Mouse (Mus musculus): Measurements from ENCODE around the gene Cul9. TPM values are rescaled to one million over a fixed set of nuclear protein-coding genes. Genes with fewer than 3 reads are reported as not detected.

Gene Cul9
- polyA plus RNA-seq, 1 experiment from 2014 or later = 11.4 TPM

DNA sequence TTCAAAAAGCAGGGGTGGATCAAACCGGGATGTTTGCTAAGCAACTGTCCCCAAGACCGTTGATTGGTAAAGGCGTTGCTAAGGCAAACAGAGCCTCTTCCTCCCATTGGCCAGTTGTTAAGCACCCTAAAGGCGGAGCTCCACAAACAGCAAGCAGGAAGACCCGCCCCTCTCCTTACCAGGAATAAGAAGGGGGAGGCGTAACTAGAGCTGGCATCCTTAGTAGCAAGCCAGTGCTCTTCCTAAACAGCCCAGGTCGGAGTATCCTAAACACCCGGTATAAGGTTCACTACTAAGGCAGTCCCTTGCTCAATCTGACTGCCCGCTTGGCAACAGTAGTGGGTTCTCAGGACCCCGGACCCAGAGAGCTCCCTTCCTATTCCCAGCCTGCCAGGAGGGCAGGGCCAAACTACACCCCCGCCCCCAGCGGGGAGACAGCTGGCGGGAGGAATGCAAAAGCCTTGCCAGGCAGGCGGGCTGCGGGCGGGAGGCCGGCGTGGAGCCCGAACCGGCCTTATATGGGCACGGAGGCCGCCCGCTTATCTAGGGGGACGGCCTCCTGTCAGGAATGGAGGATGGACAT, 6.7 kb upstream of the Cul9 start:
- H3K4me3 ChIP-seq = peak overlapping the region; percentile 95
- ATAC-seq (ENCODE audit: insufficient number of reproducible peaks, insufficient read depth, low FRiP score, low TSS enrichment, low read depth) = peak; percentile 77
- H3K9me3 ChIP-seq = no peaks in the 10 kb centered on the region
- peak overlapping the region; percentile 100 for H3K9ac ChIP-seq
- peaks cover 47% of the 10 kb centered on the region for H3K4me1 ChIP-seq
- H3K27me3 ChIP-seq = no peaks in the 10 kb centered on the region
- H3K36me3 ChIP-seq = peaks cover 41% of the 10 kb centered on the region
- peak overlapping the region; percentile 94 for H3K4me2 ChIP-seq
- H3K27ac ChIP-seq = peak overlapping the region; percentile 86
- WGBS = 2% methylated on average over 24 of the region's 24 CpGs

DNA sequence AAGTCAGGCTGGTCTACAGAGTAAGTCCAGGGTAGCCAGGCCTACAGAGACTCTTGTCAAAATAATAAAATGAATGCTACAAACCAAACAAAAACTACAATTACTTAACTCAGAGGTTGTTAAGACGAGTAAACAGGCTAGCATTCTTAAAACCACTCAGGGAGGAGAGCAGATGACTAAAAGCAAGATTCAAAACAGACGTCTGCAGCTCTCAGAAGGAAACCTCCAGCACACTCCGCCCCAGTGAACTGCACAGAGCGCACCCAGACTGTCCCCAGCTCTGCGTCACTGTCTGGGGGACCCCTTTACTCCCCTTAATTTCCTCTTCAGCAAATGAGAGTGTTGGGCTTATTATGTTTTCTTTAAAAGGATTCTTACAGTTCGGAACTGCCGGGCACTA, 6.0 kb upstream of the Cul9 start:
- 66% methylated on average over 7 of the region's 7 CpGs for WGBS
- Histone ChIP-seq H3K9me3 (no peaks in the 10 kb centered on the region), H3K4me3 (0 out of 2 replicates have a peak overlapping the region, but pooled peaks have one; percentile 95), H3K36me3 (peaks cover 41% of the 10 kb centered on the region), H3K4me1 (peaks cover 47% of the 10 kb centered on the region), H3K9ac (0 out of 2 replicates have a peak overlapping the region, but pooled peaks have one; percentile 100), H3K27me3 (0 out of 2 replicates have a peak, but pooled peaks cover 4% of the 10 kb centered on the region), H3K4me2 (peak overlapping the region; percentile 94), H3K27ac (peak overlapping the region; percentile 86; the same call in 1 of the 2 replicates)
- ATAC-seq (ENCODE audit: insufficient number of reproducible peaks, insufficient read depth, low FRiP score, low TSS enrichment, low read depth) = no peak

DNA sequence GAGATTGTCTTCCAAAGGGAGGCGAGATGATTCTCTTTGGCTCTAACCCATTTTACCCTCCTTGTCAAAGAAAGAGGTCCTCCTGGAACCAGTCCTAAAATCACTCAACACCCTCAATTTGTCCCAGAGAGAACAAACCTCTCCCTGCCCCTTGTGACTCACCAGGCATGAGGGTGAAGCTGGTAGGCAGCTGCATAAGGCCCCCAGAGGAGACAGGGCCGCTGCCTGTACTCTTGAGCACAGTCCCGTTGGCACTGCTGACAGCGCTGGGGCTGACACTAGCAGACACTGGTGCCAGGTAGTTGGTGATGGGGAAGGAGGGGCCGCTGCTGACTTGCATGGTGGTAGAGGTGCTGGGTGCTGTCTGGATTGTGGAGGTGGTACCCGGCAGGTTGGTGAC, 5.2 kb upstream of the Cul9 start:
- peaks cover 41% of the 10 kb centered on the region for H3K36me3 ChIP-seq
- ATAC-seq (ENCODE audit: insufficient number of reproducible peaks, insufficient read depth, low FRiP score, low TSS enrichment, low read depth) = no peak
- peaks cover 48% of the 10 kb centered on the region for H3K4me1 ChIP-seq
- WGBS = 92% methylated on average over 6 of the region's 6 CpGs
- H3K4me2 ChIP-seq = no peak overlapping the region
- H3K27ac ChIP-seq = no peak overlapping the region
- H3K27me3 ChIP-seq = 0 out of 2 replicates have a peak, but pooled peaks cover 7% of the 10 kb centered on the region
- H3K9me3 ChIP-seq = no peaks in the 10 kb centered on the region
- H3K4me3 ChIP-seq = no peak overlapping the region
- H3K9ac ChIP-seq = no peak overlapping the region

DNA sequence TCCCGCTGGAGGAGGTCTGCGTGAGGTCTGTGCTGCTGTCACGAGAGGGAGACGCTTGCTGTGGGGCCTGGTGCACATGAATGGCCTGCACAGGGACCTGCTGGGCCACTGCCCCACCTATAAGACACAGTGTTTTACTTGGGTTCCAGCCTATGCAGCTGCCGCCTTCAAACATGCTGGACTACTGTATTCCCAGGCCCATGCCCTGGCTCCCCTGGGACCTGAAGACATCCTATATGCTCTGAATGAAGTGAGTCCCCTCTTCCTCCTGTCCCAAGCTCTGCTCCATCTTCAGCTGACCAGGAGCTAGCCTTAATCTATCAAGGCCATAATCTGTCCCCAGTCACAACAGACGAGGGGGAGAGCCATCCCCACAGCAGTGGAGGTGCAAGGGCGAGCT, 4.7 kb upstream of the Cul9 start:
- ATAC-seq (ENCODE audit: insufficient number of reproducible peaks, insufficient read depth, low FRiP score, low TSS enrichment, low read depth) = no peak
- peaks cover 41% of the 10 kb centered on the region for H3K36me3 ChIP-seq
- peaks cover 51% of the 10 kb centered on the region for H3K4me1 ChIP-seq
- H3K9ac ChIP-seq = no peak overlapping the region
- H3K27ac ChIP-seq = no peak overlapping the region
- no peak overlapping the region for H3K4me2 ChIP-seq
- H3K27me3 ChIP-seq = 0 out of 2 replicates have a peak, but pooled peaks cover 7% of the 10 kb centered on the region
- no peaks in the 10 kb centered on the region for H3K9me3 ChIP-seq
- H3K4me3 ChIP-seq = no peak overlapping the region
- WGBS = 85% methylated on average over 7 of the region's 7 CpGs

DNA sequence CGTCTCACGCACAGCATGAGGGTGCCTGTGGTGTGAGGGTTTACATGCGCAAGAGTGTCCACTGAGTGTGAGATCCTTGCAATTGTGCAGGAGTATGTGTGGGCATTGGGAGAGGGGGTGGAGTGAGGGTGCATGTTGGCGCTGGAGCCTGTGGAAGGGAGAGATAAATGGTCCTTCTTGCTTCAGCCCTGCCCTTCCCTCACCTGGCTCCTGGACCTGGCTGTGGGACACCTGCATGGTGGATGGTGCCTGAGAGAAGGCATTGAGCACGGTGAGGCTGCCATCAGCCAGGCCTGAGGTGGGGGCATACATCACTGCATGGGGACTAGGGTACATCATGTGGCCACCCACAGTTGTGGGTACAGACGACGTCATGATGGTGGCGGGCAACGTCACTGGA, 3.5 kb upstream of the Cul9 start:
- H3K27me3 ChIP-seq = 0 out of 2 replicates have a peak, but pooled peaks cover 7% of the 10 kb centered on the region
- peaks cover 41% of the 10 kb centered on the region for H3K36me3 ChIP-seq
- no peak overlapping the region for H3K27ac ChIP-seq
- H3K4me1 ChIP-seq = peaks cover 50% of the 10 kb centered on the region
- no peak overlapping the region for H3K4me3 ChIP-seq
- H3K9me3 ChIP-seq = no peaks in the 10 kb centered on the region
- no peak overlapping the region for H3K4me2 ChIP-seq
- 93% methylated on average over 9 of the region's 9 CpGs for WGBS
- ATAC-seq (ENCODE audit: insufficient number of reproducible peaks, insufficient read depth, low FRiP score, low TSS enrichment, low read depth) = no peak
- H3K9ac ChIP-seq = peak overlapping the region; percentile 27; the same call in 1 of the 2 replicates

DNA sequence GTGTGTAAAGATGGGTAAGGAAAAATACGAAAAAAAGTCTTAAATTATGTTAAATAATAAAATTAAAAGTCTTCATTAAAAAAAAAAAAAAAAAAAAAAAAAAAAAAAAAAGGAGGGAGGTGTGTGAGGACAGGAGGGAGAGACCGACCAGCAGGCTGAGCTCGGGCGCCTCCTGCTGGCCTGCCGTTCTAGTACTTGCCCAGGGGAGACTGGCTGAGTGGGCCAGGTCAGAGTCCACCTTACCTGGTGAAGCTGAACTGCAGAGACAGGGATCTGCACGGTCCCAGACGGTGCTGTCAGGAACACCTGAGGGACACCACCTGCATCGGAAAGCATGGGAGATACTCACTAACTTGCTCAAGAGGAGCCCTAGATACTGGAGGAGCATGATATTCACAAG, 3.0 kb upstream of the Cul9 start:
- Histone ChIP-seq H3K9ac (no peak overlapping the region), H3K27ac (no peak overlapping the region), H3K4me3 (no peak overlapping the region), H3K9me3 (no peaks in the 10 kb centered on the region), H3K36me3 (peaks cover 41% of the 10 kb centered on the region), H3K4me1 (peaks cover 46% of the 10 kb centered on the region), H3K27me3 (0 out of 2 replicates have a peak, but pooled peaks cover 7% of the 10 kb centered on the region), H3K4me2 (no peak overlapping the region)
- ATAC-seq (ENCODE audit: insufficient number of reproducible peaks, insufficient read depth, low FRiP score, low TSS enrichment, low read depth) = no peak
- WGBS = 24% methylated on average over 8 of the region's 8 CpGs

DNA sequence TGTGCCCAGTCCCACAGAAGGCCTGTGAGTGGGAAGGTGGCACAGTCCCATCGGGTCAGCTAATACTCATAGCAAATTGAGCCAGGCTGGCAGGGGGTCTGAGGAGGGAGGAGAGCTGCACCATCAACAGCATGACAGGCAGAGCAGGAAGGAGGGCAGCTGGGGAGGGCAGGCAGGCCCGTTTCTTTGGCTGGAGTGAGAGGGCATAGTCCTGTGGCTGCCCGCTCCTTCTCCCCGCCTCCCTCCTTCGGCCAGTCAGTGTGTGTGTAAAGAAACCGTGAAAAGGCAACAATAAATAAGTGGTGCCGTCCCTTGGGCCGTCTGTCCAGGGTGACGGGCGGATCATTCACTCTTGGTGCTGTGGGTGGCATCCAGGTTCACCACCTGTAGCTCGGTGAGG, 2.6 kb upstream of the Cul9 start:
- Histone ChIP-seq H3K4me2 (no peak overlapping the region), H3K9ac (no peak overlapping the region), H3K27me3 (0 out of 2 replicates have a peak, but pooled peaks cover 7% of the 10 kb centered on the region), H3K36me3 (peaks cover 41% of the 10 kb centered on the region), H3K27ac (no peak overlapping the region), H3K9me3 (no peaks in the 10 kb centered on the region), H3K4me1 (peaks cover 41% of the 10 kb centered on the region), H3K4me3 (no peak overlapping the region)
- WGBS = 52% methylated on average over 11 of the region's 11 CpGs
- no peak for ATAC-seq (ENCODE audit: insufficient number of reproducible peaks, insufficient read depth, low FRiP score, low TSS enrichment, low read depth)

DNA sequence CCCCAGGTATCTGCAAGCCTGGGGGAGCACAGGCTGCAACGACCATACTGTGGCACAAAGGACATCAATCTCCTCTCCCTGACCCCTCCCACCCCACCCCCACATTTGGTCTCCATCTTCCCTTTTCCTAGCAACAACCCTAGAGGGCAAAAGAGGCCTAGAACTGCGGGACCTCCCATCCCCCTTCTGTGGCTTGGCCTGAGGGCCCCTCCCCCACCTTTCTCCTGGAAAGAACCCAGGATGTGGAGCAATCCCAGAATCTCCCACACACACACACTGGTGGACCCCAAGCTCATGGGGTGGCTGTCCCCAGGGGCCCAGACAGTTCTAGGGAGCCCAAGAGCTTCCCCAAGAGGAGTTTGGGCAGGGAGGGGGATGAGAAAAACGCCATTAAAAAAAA, 1.7 kb upstream of the Cul9 start:
- 21% methylated on average over 3 of the region's 3 CpGs for WGBS
- H3K4me3 ChIP-seq = no peak overlapping the region
- peaks cover 33% of the 10 kb centered on the region for H3K4me1 ChIP-seq
- H3K36me3 ChIP-seq = peaks cover 47% of the 10 kb centered on the region
- 0 out of 2 replicates have a peak, but pooled peaks cover 7% of the 10 kb centered on the region for H3K27me3 ChIP-seq
- ATAC-seq (ENCODE audit: insufficient number of reproducible peaks, insufficient read depth, low FRiP score, low TSS enrichment, low read depth) = no peak
- no peak overlapping the region for H3K9ac ChIP-seq
- no peak overlapping the region; the same call in 1 of the 2 replicates for H3K27ac ChIP-seq
- no peak overlapping the region for H3K4me2 ChIP-seq
- no peaks in the 10 kb centered on the region for H3K9me3 ChIP-seq

DNA sequence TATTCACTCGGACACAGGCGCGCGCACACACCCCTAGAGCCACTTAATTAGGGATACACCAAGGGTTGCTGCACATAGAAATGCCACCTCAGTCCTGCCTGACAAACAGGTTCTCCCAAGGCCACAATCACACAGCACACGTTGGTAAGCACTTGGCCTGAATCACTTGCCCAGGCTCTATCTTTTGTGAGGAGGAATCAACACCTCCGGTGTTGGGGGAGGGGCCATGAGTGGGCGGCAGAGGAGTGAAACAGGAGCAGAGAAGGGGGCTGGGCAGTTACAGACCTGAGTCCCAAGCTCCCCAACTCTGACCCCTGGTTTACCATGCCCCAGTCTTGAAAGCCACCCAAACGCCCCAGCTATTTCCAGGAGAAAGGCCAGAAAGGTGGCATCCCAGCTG, 807 bp upstream of the Cul9 start:
- H3K27ac ChIP-seq = peak overlapping the region; percentile 16; the same call in 1 of the 2 replicates
- peak overlapping the region; percentile 67; the same call in 1 of the 2 replicates for H3K4me3 ChIP-seq
- peak overlapping the region; percentile 86 for H3K4me2 ChIP-seq

DNA sequence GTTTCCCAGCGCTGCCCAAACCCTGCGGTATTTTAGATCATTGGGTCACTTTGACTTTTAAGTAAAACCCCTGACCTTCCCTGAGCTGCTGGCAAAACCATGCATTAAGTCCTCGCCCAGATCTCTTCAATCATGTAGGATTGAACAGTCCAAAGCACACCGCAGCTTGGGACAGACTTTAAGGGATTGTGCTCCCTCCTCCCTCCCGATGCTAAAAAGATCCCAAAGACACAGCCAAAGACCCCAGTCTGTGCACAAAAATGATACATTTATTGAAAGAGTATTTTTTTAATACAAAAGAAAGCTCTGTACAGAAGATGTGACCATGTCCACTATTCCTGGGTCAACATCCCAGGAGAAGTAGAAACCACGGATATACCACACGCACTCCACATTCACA, 403 bp upstream of the Cul9 start:
- Histone ChIP-seq H3K27ac (0 out of 2 replicates have a peak overlapping the region, but pooled peaks have one; percentile 16), H3K9me3 (no peaks in the 10 kb centered on the region), H3K4me2 (peak overlapping the region; percentile 86), H3K36me3 (peaks cover 45% of the 10 kb centered on the region), H3K4me3 (peak overlapping the region; percentile 67), H3K9ac (peak overlapping the region; percentile 87), H3K4me1 (peaks cover 23% of the 10 kb centered on the region), H3K27me3 (0 out of 2 replicates have a peak, but pooled peaks cover 7% of the 10 kb centered on the region)
- WGBS = 12% methylated on average over 7 of the region's 7 CpGs
- ATAC-seq (ENCODE audit: insufficient number of reproducible peaks, insufficient read depth, low FRiP score, low TSS enrichment, low read depth) = no peak

More for the DNA sequence above, 807 bp upstream of the Cul9 start:
- peaks cover 25% of the 10 kb centered on the region for H3K4me1 ChIP-seq
- H3K9ac ChIP-seq = no peak overlapping the region
- no peaks in the 10 kb centered on the region for H3K9me3 ChIP-seq
- H3K27me3 ChIP-seq = 0 out of 2 replicates have a peak, but pooled peaks cover 7% of the 10 kb centered on the region
- ATAC-seq (ENCODE audit: insufficient number of reproducible peaks, insufficient read depth, low FRiP score, low TSS enrichment, low read depth) = no peak
- peaks cover 45% of the 10 kb centered on the region for H3K36me3 ChIP-seq
- WGBS = 15% methylated on average over 8 of the region's 8 CpGs

DNA sequence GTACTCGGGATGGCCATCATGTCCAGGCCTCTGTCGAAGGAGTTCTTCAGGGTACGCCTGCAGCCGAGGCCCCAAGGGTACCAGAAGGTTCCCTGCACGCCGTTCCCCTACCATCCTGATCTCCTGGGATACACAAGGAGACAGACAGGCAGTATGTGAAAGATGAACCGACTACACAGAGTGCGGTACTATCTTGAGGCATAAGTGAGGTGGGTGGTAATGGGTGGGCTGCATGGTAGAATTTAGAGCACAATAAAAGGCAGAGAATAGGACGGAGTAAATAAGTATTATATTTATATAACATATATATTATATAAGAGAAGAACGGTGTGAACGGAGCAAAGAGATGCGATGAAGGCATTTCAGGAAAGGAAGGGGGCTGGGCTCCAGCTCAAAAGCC, 2.5 kb downstream of the Cul9 start:
- WGBS = 90% methylated on average over 12 of the region's 12 CpGs
- Histone ChIP-seq H3K4me1 (peaks cover 21% of the 10 kb centered on the region), H3K27me3 (0 out of 2 replicates have a peak, but pooled peaks cover 7% of the 10 kb centered on the region), H3K27ac (no peak overlapping the region), H3K9me3 (no peaks in the 10 kb centered on the region), H3K9ac (no peak overlapping the region), H3K4me2 (no peak overlapping the region), H3K4me3 (no peak overlapping the region), H3K36me3 (peaks cover 40% of the 10 kb centered on the region)
- ATAC-seq (ENCODE audit: insufficient number of reproducible peaks, insufficient read depth, low FRiP score, low TSS enrichment, low read depth) = no peak

All from embryonic facial prominence, embryonic 13.5 days (tissue).